Mouse (Mus musculus): Measurements from ENCODE around the gene Ywhag. TPM values are rescaled to one million over a fixed set of nuclear protein-coding genes. Genes with fewer than 3 reads are reported as not detected.
A peak's percentile ranks its signal among the peaks of the same experiment; 100 is the strongest.

Gene Ywhag
- polyA plus RNA-seq, 1 experiment from 2014 or later: 149 TPM

- peaks cover 9% of the 10 kb centered on the region for H3K4me1 ChIP-seq
- H3K9ac ChIP-seq: no peak overlapping the region
- no peak overlapping the region for H3K4me3 ChIP-seq (replicated peaks)
- no peaks in the 10 kb centered on the region for H3K36me3 ChIP-seq
- WGBS: 78% methylated on average over 11 of the region's 11 CpGs
- no peak overlapping the region for H3K4me2 ChIP-seq (replicated peaks)
- H3K27ac ChIP-seq (replicated peaks): no peak overlapping the region
- ATAC-seq (ENCODE audit: insufficient number of reproducible peaks, low FRiP score, low TSS enrichment, low read depth): no peak
- no peaks in the 10 kb centered on the region for H3K27me3 ChIP-seq
- no peaks in the 10 kb centered on the region for H3K9me3 ChIP-seq (replicated peaks)
These were observed 16.4 kb upstream of the Ywhag start for GRCm38 (mm10) chr5:135950710-135951412.

DNA sequence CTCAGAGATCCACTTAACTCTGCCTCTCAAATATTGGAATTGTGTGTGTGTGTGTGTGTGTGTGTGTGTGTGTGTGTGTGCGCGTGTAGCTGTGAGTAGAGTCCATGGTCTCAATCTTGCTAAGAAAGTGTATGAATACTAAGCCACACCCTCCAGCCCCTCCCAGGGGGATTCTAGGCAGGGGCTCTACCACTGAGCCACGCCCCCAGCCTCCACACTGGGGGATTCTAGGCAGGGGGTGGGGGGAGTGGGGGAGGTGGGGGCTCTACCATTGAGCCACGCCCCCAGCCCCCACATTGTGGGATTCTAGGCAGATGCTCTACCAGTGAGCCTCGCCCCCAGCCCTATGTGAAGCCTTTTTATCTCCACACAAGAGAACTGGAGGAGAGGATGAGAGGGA, 12.2 kb upstream of the Ywhag start:
- no peak for ATAC-seq (ENCODE audit: insufficient number of reproducible peaks, low FRiP score, low TSS enrichment, low read depth)
- H3K4me2 ChIP-seq (replicated peaks): no peak overlapping the region
- H3K36me3 ChIP-seq: no peaks in the 10 kb centered on the region
- H3K4me1 ChIP-seq: peaks cover 12% of the 10 kb centered on the region
- no peak overlapping the region for H3K9ac ChIP-seq
- no peak overlapping the region for H3K4me3 ChIP-seq (replicated peaks)
- H3K27ac ChIP-seq (replicated peaks): no peak overlapping the region
- WGBS: 77% methylated on average over 4 of the region's 5 CpGs
- no peaks in the 10 kb centered on the region for H3K27me3 ChIP-seq
- no peaks in the 10 kb centered on the region for H3K9me3 ChIP-seq (replicated peaks)

DNA sequence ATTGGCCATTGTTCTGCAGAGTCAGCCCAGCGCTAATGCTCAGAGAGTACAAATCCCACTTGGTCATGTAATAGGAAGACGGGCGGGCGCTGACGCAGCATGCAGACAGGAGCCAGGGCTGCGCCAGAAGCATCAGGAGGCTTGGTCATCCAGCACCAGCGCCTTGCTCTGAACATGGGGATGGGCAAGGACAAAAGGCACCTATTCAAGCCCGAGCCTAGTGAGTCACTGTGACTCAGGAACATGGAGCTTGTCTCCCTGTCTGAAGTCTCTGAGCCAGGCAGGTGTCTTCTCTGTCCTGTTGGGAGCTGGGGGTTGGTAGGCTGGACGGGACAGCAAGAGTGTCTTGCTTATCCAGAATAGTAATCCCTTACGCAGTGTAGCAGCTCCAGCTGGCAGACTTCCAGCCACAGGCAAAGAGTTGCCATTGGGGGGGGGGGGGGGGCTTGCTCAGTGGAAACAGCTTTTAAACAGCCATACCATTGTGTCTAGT, 11.5 kb upstream of the Ywhag start:
- Histone ChIP-seq H3K4me1 (peaks cover 12% of the 10 kb centered on the region), H3K9ac (no peak overlapping the region), H3K9me3 (replicated peaks) (no peaks in the 10 kb centered on the region), H3K4me2 (replicated peaks) (0 out of 2 replicates have a peak overlapping the region, but pooled peaks have one; percentile 15), H3K36me3 (no peaks in the 10 kb centered on the region), H3K4me3 (replicated peaks) (no peak overlapping the region), H3K27me3 (no peaks in the 10 kb centered on the region), H3K27ac (replicated peaks) (no peak overlapping the region; the same call in 1 of the 2 replicates)
- ATAC-seq (ENCODE audit: insufficient number of reproducible peaks, low FRiP score, low TSS enrichment, low read depth): peak; percentile 43
- 42% methylated on average over 10 of the region's 10 CpGs for WGBS

DNA sequence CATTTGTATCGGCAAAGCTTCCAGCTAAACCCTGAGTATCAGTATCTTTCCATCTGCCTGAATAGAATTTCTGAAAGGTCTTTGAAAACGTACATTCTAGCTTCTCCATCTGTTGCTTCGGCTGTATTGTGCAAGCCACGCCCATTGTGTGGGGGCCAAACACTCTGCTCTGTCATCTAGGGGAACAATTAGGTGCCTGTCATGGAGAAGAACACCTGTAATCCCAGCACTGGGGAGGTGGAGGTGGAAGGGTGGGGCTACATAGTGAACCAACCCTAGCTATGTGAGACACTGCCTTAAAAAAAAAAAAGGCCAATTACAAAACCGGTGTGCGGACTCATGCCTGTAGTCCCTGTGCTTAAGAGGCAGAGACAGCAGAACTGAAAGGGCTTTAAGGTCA, 8.3 kb upstream of the Ywhag start:
- Histone ChIP-seq H3K4me2 (replicated peaks) (no peak overlapping the region), H3K4me1 (peaks cover 12% of the 10 kb centered on the region), H3K4me3 (replicated peaks) (no peak overlapping the region), H3K27ac (replicated peaks) (no peak overlapping the region), H3K9me3 (replicated peaks) (no peaks in the 10 kb centered on the region), H3K36me3 (no peaks in the 10 kb centered on the region), H3K27me3 (no peaks in the 10 kb centered on the region), H3K9ac (no peak overlapping the region)
- ATAC-seq (ENCODE audit: insufficient number of reproducible peaks, low FRiP score, low TSS enrichment, low read depth): no peak
- 60% methylated on average over 6 of the region's 6 CpGs for WGBS

- 0 out of 2 replicates have a peak, but pooled peaks cover under 1% of the 10 kb centered on the region for H3K4me1 ChIP-seq
- no peak overlapping the region for H3K4me3 ChIP-seq (replicated peaks)
- no peak overlapping the region for H3K4me2 ChIP-seq (replicated peaks)
- WGBS: 53% methylated on average over 5 of the region's 5 CpGs
- no peaks in the 10 kb centered on the region for H3K27me3 ChIP-seq
- H3K9me3 ChIP-seq (replicated peaks): no peaks in the 10 kb centered on the region
- no peak for ATAC-seq (ENCODE audit: insufficient number of reproducible peaks, low FRiP score, low TSS enrichment, low read depth)
- H3K36me3 ChIP-seq: no peaks in the 10 kb centered on the region
- no peak overlapping the region for H3K9ac ChIP-seq
- no peak overlapping the region for H3K27ac ChIP-seq (replicated peaks)
These were observed 6.2 kb upstream of the Ywhag start for GRCm38 (mm10) chr5:135940587-135940986.

DNA sequence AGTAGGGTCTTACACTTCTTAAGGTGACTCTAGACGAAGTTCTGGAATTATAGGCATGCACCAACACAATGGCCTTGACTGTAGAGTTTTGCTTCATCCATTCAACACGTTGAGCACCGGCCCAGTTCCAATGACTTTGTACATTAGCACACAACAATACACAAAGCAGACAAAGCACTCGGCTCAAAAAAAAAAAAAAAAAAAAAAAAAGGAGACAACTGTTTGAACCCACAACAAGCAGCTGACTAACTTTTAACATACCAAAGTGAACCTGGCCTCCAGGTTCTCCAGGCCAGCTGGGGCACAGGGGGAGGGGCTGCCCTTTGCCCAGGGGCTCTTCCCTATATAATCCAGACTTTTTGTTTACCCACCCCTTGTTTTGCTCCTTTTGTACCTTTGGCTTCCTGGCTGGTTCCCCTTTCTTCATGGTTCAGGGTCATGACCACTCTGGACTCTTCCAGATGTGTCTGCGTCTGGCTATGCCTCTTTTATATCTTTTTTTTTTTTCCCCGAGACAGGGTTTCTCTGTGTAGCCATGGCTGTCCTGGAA, 1.3 kb upstream of the Ywhag start:
- no peak overlapping the region for H3K27ac ChIP-seq (replicated peaks)
- H3K4me3 ChIP-seq (replicated peaks): no peak overlapping the region
- no peaks in the 10 kb centered on the region for H3K9me3 ChIP-seq (replicated peaks)
- no peak overlapping the region for H3K9ac ChIP-seq
- 80% methylated on average over 6 of the region's 6 CpGs for WGBS
- no peak overlapping the region for H3K4me2 ChIP-seq (replicated peaks)
- H3K27me3 ChIP-seq: no peaks in the 10 kb centered on the region
- peaks cover 21% of the 10 kb centered on the region; the same call in 1 of the 2 replicates for H3K4me1 ChIP-seq
- H3K36me3 ChIP-seq: peaks cover 11% of the 10 kb centered on the region; the same call in 1 of the 2 replicates
- no peak for ATAC-seq (ENCODE audit: insufficient number of reproducible peaks, low FRiP score, low TSS enrichment, low read depth)

DNA sequence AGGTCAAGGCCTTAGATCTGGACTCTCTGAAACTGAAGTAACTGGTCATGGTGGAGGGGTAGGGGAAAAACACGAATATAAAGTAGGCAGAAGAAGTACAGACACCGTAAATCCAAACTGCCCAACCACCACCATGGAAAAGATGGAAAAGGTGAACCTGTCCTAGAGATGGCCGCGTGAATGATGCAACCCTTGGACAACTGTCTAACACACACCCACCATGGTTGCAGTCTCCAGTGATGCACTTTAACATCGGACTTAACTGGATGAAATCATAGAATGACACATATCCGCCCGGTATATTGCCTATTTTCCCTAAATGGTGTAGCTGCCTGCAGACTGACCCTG, 734 bp upstream of the Ywhag start:
- no peak overlapping the region for H3K9ac ChIP-seq
- H3K4me2 ChIP-seq (replicated peaks): peak overlapping the region; percentile 56
- no peaks in the 10 kb centered on the region for H3K9me3 ChIP-seq (replicated peaks)
- peak overlapping the region; percentile 99 for H3K27ac ChIP-seq (replicated peaks)
- peak overlapping the region; percentile 67 for H3K4me3 ChIP-seq (replicated peaks)
- peaks cover 21% of the 10 kb centered on the region; the same call in 1 of the 2 replicates for H3K4me1 ChIP-seq
- no peaks in the 10 kb centered on the region for H3K27me3 ChIP-seq
- no peak for ATAC-seq (ENCODE audit: insufficient number of reproducible peaks, low FRiP score, low TSS enrichment, low read depth)
- 45% methylated on average over 7 of the region's 7 CpGs for WGBS
- peaks cover 17% of the 10 kb centered on the region for H3K36me3 ChIP-seq

- no peaks in the 10 kb centered on the region for H3K27me3 ChIP-seq
- peaks cover 21% of the 10 kb centered on the region; the same call in 1 of the 2 replicates for H3K4me1 ChIP-seq
- H3K9ac ChIP-seq: peak overlapping the region; percentile 73
- peak overlapping the region; percentile 67 for H3K4me3 ChIP-seq (replicated peaks)
- H3K36me3 ChIP-seq: peaks cover 29% of the 10 kb centered on the region
- H3K27ac ChIP-seq (replicated peaks): peak overlapping the region; percentile 99
- under 1% methylated on average over 34 of the region's 35 CpGs for WGBS
- H3K9me3 ChIP-seq (replicated peaks): no peaks in the 10 kb centered on the region
- H3K4me2 ChIP-seq (replicated peaks): peak overlapping the region; percentile 56
- peak; percentile 63 for ATAC-seq (ENCODE audit: insufficient number of reproducible peaks, low FRiP score, low TSS enrichment, low read depth)
These were observed 445 bp downstream of the Ywhag start for GRCm38 (mm10) chr5:135933900-135934441.

DNA sequence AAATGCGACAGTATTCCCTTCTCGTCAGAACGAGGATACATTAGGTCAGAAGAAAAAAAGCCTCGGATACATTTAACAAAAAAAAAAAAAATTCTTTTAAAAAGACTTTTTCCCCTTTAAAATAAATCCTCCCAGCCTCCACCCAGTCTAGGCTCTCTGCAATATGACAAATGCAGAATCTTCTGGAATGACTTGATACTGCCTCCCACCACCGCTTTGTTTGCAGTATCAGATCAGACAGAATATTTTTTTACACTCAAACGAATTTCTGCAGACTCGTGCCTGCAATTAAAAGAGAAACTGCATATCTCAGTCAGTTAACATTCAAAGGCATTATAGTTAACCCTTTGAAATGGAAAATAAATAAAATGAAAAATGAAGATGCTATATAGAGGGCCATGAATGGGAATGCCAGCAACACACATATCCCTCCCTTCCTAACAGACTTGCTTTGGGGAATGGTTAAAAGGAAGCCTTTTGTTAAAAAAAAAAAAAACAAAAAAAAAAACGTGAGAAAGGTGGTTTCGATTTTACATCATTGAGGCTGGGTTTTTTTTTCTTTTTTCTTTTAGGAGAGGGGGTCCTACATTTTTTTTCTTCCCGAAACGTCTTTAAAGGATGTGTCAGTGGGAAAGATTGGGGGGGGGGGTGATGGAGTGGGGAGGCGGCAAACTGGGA, 1.1 kb downstream of the Ywhag start:
- Histone ChIP-seq H3K9me3 (replicated peaks) (no peaks in the 10 kb centered on the region), H3K4me3 (replicated peaks) (peak overlapping the region; percentile 67), H3K4me2 (replicated peaks) (peak overlapping the region; percentile 56), H3K36me3 (peaks cover 30% of the 10 kb centered on the region), H3K9ac (peak overlapping the region; percentile 73; the same call in 1 of the 2 replicates), H3K4me1 (peaks cover 21% of the 10 kb centered on the region; the same call in 1 of the 2 replicates), H3K27me3 (no peaks in the 10 kb centered on the region), H3K27ac (replicated peaks) (peak overlapping the region; percentile 99)
- ATAC-seq (ENCODE audit: insufficient number of reproducible peaks, low FRiP score, low TSS enrichment, low read depth): no peak
- 5% methylated on average over 12 of the region's 12 CpGs for WGBS

DNA sequence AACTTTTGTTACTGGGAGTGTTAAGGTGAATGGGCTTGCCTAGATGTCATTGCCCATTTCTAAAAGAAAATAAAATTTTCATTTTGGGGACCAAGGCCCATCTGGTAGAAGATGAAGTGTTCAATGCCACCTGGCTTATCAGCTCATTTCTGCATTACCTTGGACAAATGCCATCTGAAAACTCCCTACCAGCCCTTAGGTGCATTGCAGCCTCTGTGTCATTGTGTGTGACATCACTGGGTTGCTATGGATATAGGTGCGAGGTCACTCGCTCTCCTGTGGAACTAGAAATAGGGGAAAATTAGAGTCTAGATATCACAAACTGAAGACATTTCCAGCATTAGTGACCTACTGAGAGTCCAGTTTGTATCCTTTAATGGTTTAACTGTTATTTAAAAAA, 2.1 kb downstream of the Ywhag start:
- no peak for ATAC-seq (ENCODE audit: insufficient number of reproducible peaks, low FRiP score, low TSS enrichment, low read depth)
- no peaks in the 10 kb centered on the region for H3K9me3 ChIP-seq (replicated peaks)
- H3K4me2 ChIP-seq (replicated peaks): no peak overlapping the region
- no peak overlapping the region for H3K4me3 ChIP-seq (replicated peaks)
- peaks cover 40% of the 10 kb centered on the region for H3K36me3 ChIP-seq
- H3K4me1 ChIP-seq: peaks cover 21% of the 10 kb centered on the region; the same call in 1 of the 2 replicates
- WGBS: 75% methylated on average over 2 of the region's 2 CpGs
- H3K27me3 ChIP-seq: no peaks in the 10 kb centered on the region
- no peak overlapping the region for H3K27ac ChIP-seq (replicated peaks)
- no peak overlapping the region for H3K9ac ChIP-seq

DNA sequence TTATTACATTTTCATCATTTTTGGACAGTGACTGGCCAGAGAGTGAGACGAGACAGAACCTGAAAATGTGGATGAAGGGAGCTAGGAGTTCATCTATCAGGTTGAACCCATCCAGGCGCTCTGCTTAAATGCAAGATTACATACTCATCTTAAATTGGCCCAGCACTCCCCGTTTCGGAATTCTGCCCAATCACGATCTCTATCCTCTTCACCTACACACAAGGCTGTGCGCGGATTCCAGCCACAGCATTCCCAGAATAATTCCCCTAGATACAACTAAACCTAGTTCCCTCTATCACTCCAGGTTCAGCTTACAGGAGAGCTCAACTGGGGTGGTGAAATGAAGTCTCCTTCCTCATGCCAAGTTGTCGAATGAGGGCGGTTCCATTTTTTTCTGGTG, 2.9 kb downstream of the Ywhag start:
- Histone ChIP-seq H3K4me2 (replicated peaks) (no peak overlapping the region), H3K4me3 (replicated peaks) (no peak overlapping the region), H3K4me1 (peaks cover 21% of the 10 kb centered on the region; the same call in 1 of the 2 replicates), H3K27me3 (no peaks in the 10 kb centered on the region), H3K9ac (no peak overlapping the region), H3K9me3 (replicated peaks) (no peaks in the 10 kb centered on the region), H3K27ac (replicated peaks) (no peak overlapping the region), H3K36me3 (peaks cover 43% of the 10 kb centered on the region)
- 87% methylated on average over 9 of the region's 9 CpGs for WGBS
- no peak for ATAC-seq (ENCODE audit: insufficient number of reproducible peaks, low FRiP score, low TSS enrichment, low read depth)
